In the genomic region with DNA sequence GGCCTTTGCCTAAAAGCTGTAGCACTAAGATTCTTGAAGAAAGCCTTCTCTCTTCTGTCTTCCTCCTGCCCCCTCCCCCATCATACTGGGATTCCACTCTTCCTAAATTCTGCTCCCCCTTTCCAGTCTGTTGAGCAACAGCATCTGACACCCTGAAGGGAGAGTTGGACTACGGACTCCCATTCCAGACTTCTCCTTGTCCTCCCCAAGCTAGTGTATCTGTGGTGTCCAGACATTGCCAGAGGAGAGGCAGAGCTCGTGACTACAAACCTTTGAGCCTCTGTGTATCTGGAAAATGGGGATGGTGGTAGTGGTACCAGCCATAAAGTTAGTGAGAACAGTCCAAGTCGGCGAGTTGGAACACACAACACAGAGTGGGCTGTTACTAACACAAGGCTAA, we compare ENCODE assay signal across 17 mouse cellular contexts. TPM values are rescaled to one million over a fixed set of nuclear protein-coding genes. Genes with fewer than 3 reads are reported as not detected.
A peak's percentile ranks its signal among the peaks of the same experiment; 100 is the strongest.
DNase-seq lines count a peak whose midpoint lies in the region; ATAC-seq lines count a peak whose summit lies in the region.
"Had no signal": no experiment of that assay in that cellular context is flagged by ENCODE, and none has a peak within 500 bp of the region (broad histone marks: within the 10 kb centered on the region; RNA-seq: fewer than 3 reads in every experiment).

No protein-coding gene starts in this region.

- no peak overlapping the region for H3K27ac ChIP-seq in forebrain, embryonic 11.5 days (ENCODE audit: low read depth, low read length)
- H3K27ac ChIP-seq in forebrain, embryonic 13.5 days: no peak overlapping the region
- H3K27ac ChIP-seq in limb, embryonic 10.5 days: peak overlapping the region; percentile 63
- H3K27ac ChIP-seq: embryonic facial prominence, embryonic 13.5 days; heart, embryonic 10.5 days; hindbrain, embryonic 14.5 days had no signal

- peaks cover 18% of the 10 kb centered on the region; the same call in 1 of the 2 replicates for H3K4me1 ChIP-seq in forebrain, embryonic 11.5 days (replicated peaks; ENCODE audit: control insufficient read depth, insufficient read depth, low read length)
- H3K4me1 ChIP-seq in forebrain, embryonic 13.5 days: peaks cover 39% of the 10 kb centered on the region
- H3K4me1 ChIP-seq in limb, embryonic 10.5 days: peaks cover 88% of the 10 kb centered on the region

- H3K36me3 ChIP-seq in forebrain, embryonic 11.5 days (ENCODE audit: control insufficient read depth, insufficient read depth, low read length): no peaks in the 10 kb centered on the region
- no peaks in the 10 kb centered on the region for H3K36me3 ChIP-seq in forebrain, embryonic 13.5 days (ENCODE audit: poor library complexity, severe bottlenecking)
- no peaks in the 10 kb centered on the region for H3K36me3 ChIP-seq in limb, embryonic 10.5 days
- H3K36me3 ChIP-seq: embryonic facial prominence, embryonic 13.5 days; heart, embryonic 10.5 days had no signal

- no peak overlapping the region for H3K4me3 ChIP-seq in forebrain, embryonic 11.5 days (ENCODE audit: low read depth, low read length)
- H3K4me3 ChIP-seq in forebrain, embryonic 13.5 days: no peak overlapping the region
- no peak overlapping the region for H3K4me3 ChIP-seq in limb, embryonic 10.5 days
- H3K4me3 ChIP-seq: embryonic facial prominence, embryonic 13.5 days; heart, embryonic 10.5 days had no signal

- H3K4me2 ChIP-seq in forebrain, embryonic 11.5 days (ENCODE audit: low read depth, low read length, severe bottlenecking): no peak overlapping the region
- no peak overlapping the region for H3K4me2 ChIP-seq in forebrain, embryonic 13.5 days
- H3K4me2 ChIP-seq: embryonic facial prominence, embryonic 13.5 days; hindbrain, embryonic 14.5 days had no signal

- WGBS in forebrain, embryonic 11.5 days: 86% methylated on average over 4 of the region's 4 CpGs
- WGBS in forebrain, embryonic 13.5 days: 85% methylated on average over 4 of the region's 4 CpGs
- 86% methylated on average over 4 of the region's 4 CpGs for WGBS in limb, embryonic 10.5 days

- H3K9ac ChIP-seq in forebrain, embryonic 11.5 days (ENCODE audit: low read length): no peak overlapping the region
- H3K9ac ChIP-seq in forebrain, embryonic 13.5 days: no peak overlapping the region
- H3K9ac ChIP-seq: embryonic facial prominence, embryonic 13.5 days; hindbrain, embryonic 14.5 days had no signal

- DNase-seq in forebrain, embryonic 11.5 days (ENCODE audit: low spot score): peak; percentile 33
- peak; percentile 20 to 50 for DNase-seq in kidney, adult 8-10 months
- no peak for DNase-seq in kidney, postnatal 14 days
- DNase-seq in adipocyte (ENCODE audit: low spot score): peak; percentile 45
- peak; percentile 29 for DNase-seq in limb, embryonic 10.5 days (ENCODE audit: low spot score)
- DNase-seq: adrenal gland, adult 8-10 months; adrenal gland, postnatal 36 days; cerebellum, adult 2 months; cerebellum, postnatal 10 days; gastrocnemius, postnatal 10 days; heart, adult 18-20 months; heart, postnatal 10 days had no signal

- ATAC-seq in forebrain, embryonic 11.5 days (replicated peaks; ENCODE audit: low FRiP score): no peak
- ATAC-seq in forebrain, embryonic 13.5 days: no peak
- ATAC-seq: forebrain, embryonic 16.5 days had no signal

- peaks cover 21% of the 10 kb centered on the region for H3K27me3 ChIP-seq in forebrain, embryonic 11.5 days (ENCODE audit: control insufficient read depth, insufficient read depth, low read length)
- peaks cover 15% of the 10 kb centered on the region; the same call in 1 of the 2 replicates for H3K27me3 ChIP-seq in forebrain, embryonic 13.5 days
- peaks cover 46% of the 10 kb centered on the region for H3K27me3 ChIP-seq in limb, embryonic 10.5 days (ENCODE audit: low read depth, poor library complexity, severe bottlenecking)
- H3K27me3 ChIP-seq: embryonic facial prominence, embryonic 13.5 days had no signal

- H3K9me3 ChIP-seq in forebrain, embryonic 11.5 days (ENCODE audit: control insufficient read depth, low read length): no peaks in the 10 kb centered on the region
- no peaks in the 10 kb centered on the region for H3K9me3 ChIP-seq in forebrain, embryonic 13.5 days (replicated peaks)
- no peaks in the 10 kb centered on the region for H3K9me3 ChIP-seq in limb, embryonic 10.5 days (replicated peaks)
- H3K9me3 ChIP-seq: embryonic facial prominence, embryonic 13.5 days; heart, embryonic 10.5 days had no signal

RNA-seq across cellular contexts. Expression of gene Rpusd4, which starts 52.6 kb away (rescaled TPM):
- polyA plus RNA-seq in forebrain, embryonic 11.5 days (2014; fragmentation: Nextera tagmentation; extraction: Ambion mirVana): 26.7 and 29.3 TPM in 2 replicates
- polyA plus RNA-seq in forebrain, embryonic 13.5 days (2015; fragmentation: Nextera tagmentation; extraction: Ambion mirVana): 22.0 and 23.5 TPM in 2 replicates
- 35.6 and 36.8 TPM in 2 replicates for polyA plus RNA-seq in limb, embryonic 10.5 days (2016; fragmentation: Nextera tagmentation; extraction: Ambion mirVana)

RNA-seq across cellular contexts. Expression of gene Fam118b, which starts 52.7 kb away (rescaled TPM):
- 68.9 and 75.4 TPM in 2 replicates for polyA plus RNA-seq in forebrain, embryonic 11.5 days (2014; fragmentation: Nextera tagmentation; extraction: Ambion mirVana)
- 88.5 and 88.8 TPM in 2 replicates for polyA plus RNA-seq in forebrain, embryonic 13.5 days (2015; fragmentation: Nextera tagmentation; extraction: Ambion mirVana)
- 62.6 and 66.7 TPM in 2 replicates for polyA plus RNA-seq in limb, embryonic 10.5 days (2016; fragmentation: Nextera tagmentation; extraction: Ambion mirVana)
